Mouse (Mus musculus) liver, embryonic 15.5 days (tissue): Measurements from ENCODE around the gene Dgkg. TPM values are rescaled to one million over a fixed set of nuclear protein-coding genes. Genes with fewer than 3 reads are reported as not detected.

Source experiments
- ATAC-seq: fragments of 200-750 bp; cut with Nextera tagmentation; 2 replicates; pipeline ENCODE4 v1.8.0; 2017; ENCODE audit warnings: moderate number of reproducible peaks, mild to moderate bottlenecking, moderate library complexity; ENCODE audit not compliant: insufficient read depth
- H3K27ac ChIP-seq: fragments of 300-500 bp; sonication (generic); replicated peaks from 2 replicates; pipeline ENCODE4 v1.5.1; 2015; ENCODE audit warnings: mild to moderate bottlenecking, inconsistent platforms
- H3K27me3 ChIP-seq: fragments of 300-500 bp; sonication (generic); 2 replicates; pipeline ENCODE4 v1.6.1; 2015; ENCODE audit warnings: mild to moderate bottlenecking, inconsistent platforms
- H3K36me3 ChIP-seq: fragments of 300-500 bp; sonication (generic); replicated peaks from 2 replicates; pipeline ENCODE4 v1.6.1; 2015; ENCODE audit warnings: moderate library complexity, mild to moderate bottlenecking, inconsistent platforms
- H3K4me1 ChIP-seq: fragments of 300-500 bp; sonication (generic); replicated peaks from 2 replicates; pipeline ENCODE4 v1.6.1; 2015; ENCODE audit warnings: inconsistent platforms
- H3K4me2 ChIP-seq: fragments of 300-500 bp; sonication (generic); 2 replicates; pipeline ENCODE4 v1.6.1; 2015; ENCODE audit warnings: moderate library complexity, mild to moderate bottlenecking, inconsistent platforms
- H3K4me3 ChIP-seq: fragments of 300-500 bp; sonication (generic); replicated peaks from 2 replicates; pipeline ENCODE4 v1.5.1; 2015; ENCODE audit warnings: mild to moderate bottlenecking, inconsistent platforms
- H3K9ac ChIP-seq: fragments of 300-500 bp; sonication (generic); 2 replicates; pipeline ENCODE4 v1.6.1; 2015; ENCODE audit warnings: moderate library complexity, mild to moderate bottlenecking, inconsistent platforms
- H3K9me3 ChIP-seq: fragments of 300-500 bp; sonication (generic); replicated peaks from 2 replicates; pipeline ENCODE4 v1.6.1; 2016; ENCODE audit warnings: inconsistent platforms
- WGBS: fragments of 180-500 bp; shearing (Covaris S2); methylation state at CpG from one replicate; pipeline ENCODE4 v1.1.7; 2015; ENCODE audit warnings: mixed read lengths; ENCODE audit not compliant: insufficient replicate concordance; 5-methylcytosine and 5-hydroxymethylcytosine counted together
- polyA plus RNA-seq: library from polyadenylated mRNA; unstranded; fragments of >200 nt; fragmentation: Nextera tagmentation; extraction: Ambion mirVana; gene quantifications from 2 replicates; pipeline ENCODE4 v1.2.1, GENCODE M21; 2015

Gene Dgkg
- 1.3 and 1.4 TPM in 2 replicates for polyA plus RNA-seq

DNA sequence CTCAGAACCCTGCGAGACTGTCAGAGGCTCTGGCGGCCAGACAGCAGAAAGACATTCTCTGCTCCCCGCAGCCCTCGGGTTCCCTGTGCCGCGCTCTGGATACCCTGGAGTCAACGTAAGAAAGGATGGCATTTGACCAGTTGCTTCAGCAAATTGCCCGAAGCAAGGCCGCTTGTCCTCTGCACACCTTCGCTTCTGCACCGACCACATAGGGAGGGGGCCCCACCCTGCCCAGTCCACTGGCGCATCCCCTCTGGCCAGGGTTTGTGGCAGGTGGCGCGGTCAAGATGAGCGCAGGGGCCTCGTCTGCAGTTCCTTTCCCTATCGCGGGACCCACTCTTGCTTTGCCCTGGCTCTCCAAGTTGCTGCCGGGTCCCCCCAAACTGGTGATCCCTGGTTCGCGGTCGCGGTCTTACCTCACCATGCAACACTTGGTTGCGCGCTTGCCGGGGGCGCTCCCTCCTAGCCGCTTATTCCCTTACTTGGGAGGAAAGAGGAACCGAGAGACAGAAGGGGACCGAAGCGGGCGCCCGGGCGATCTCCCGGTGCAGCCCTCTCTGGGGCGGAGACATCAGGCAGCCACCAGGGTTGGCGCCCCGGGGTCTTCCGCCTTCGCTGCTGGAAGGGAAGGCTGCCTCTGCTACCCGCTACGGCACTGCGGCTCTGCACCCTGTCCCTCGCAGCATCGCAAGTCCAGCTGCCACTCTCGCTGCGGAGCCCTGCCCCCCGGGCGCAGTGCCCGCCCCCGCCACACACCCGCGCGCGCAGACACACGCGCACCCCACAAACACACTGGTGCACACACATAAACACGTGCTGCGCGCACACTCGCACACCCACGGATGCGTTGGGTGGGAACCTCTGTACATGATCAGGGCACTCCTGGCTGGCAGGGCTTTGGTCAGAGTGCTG is at the start of gene Dgkg:
Gene Dgkg (minus strand): TSS at position 689 of the 912 bp plus-strand sequence.
- Histone ChIP-seq H3K4me2 (peak within 1 kb of the TSS; percentile 59), H3K4me3 (peak within 1 kb of the TSS; percentile 44), H3K27ac (peak within 1 kb of the TSS; percentile 55), H3K9ac (no peak within 1 kb of the TSS), H3K4me1 (peaks cover 5% of the 10 kb centered on the region; the same call in 1 of the 2 replicates), H3K27me3 (peaks cover 31% of the 10 kb centered on the region), H3K9me3 (no peaks in the 10 kb centered on the region), H3K36me3 (no peaks in the 10 kb centered on the region)
- ATAC-seq = peak; percentile 52
- 1% methylated on average over 63 of the region's 63 CpGs for WGBS

DNA sequence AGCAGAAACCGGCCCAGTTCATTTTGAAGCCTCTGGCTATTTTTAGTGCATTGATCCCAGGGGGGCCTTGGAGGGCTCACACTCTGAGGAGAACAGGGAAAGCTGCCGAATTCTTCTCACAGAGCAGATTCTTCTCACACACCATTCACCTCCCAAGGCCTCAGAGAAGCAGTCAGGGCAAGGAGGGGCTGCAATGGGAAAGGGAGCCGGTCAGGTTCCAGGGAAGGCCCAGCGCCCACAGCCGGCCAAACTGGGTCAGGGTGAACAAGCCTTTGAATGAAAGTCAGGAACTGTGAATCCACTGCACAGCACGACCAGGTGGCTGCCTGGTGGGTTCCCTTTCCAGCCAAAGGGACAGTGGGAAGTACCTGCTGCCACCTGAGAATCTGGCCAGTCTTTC is 47.9 kb upstream of the Dgkg start:
- no peaks in the 10 kb centered on the region for H3K9me3 ChIP-seq
- no peak overlapping the region for H3K4me3 ChIP-seq
- no peak for ATAC-seq
- H3K4me2 ChIP-seq = no peak overlapping the region
- WGBS = 46% methylated on average over 6 of the region's 6 CpGs
- H3K27ac ChIP-seq = no peak overlapping the region
- H3K27me3 ChIP-seq = no peaks in the 10 kb centered on the region
- no peaks in the 10 kb centered on the region for H3K4me1 ChIP-seq
- H3K36me3 ChIP-seq = no peaks in the 10 kb centered on the region
- no peak overlapping the region for H3K9ac ChIP-seq

DNA sequence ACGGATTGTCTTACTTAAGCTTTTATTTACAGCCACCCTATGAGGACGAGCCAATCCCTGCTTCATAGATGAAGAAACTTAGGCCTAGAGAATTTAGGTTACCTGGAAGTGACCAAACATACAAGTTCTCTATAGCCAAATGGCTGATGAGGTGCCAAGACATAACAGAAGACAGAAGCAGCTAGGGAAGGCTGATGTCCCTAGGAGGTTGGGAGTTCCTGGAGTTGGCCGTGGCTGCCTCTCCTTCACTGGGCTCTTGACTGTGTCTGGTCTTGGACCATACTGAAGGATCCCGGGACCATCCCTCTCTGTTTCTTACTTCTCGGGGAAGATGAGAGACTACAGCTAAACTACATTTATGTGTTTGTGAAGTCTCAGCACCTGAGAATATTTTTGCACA is 47.1 kb upstream of the Dgkg start:
- no peak for ATAC-seq
- no peak overlapping the region for H3K4me2 ChIP-seq
- no peaks in the 10 kb centered on the region for H3K36me3 ChIP-seq
- H3K4me3 ChIP-seq = no peak overlapping the region
- WGBS = 63% methylated on average over 5 of the region's 5 CpGs
- no peak overlapping the region for H3K27ac ChIP-seq
- H3K9me3 ChIP-seq = no peaks in the 10 kb centered on the region
- H3K9ac ChIP-seq = no peak overlapping the region
- H3K4me1 ChIP-seq = no peaks in the 10 kb centered on the region
- no peaks in the 10 kb centered on the region for H3K27me3 ChIP-seq

DNA sequence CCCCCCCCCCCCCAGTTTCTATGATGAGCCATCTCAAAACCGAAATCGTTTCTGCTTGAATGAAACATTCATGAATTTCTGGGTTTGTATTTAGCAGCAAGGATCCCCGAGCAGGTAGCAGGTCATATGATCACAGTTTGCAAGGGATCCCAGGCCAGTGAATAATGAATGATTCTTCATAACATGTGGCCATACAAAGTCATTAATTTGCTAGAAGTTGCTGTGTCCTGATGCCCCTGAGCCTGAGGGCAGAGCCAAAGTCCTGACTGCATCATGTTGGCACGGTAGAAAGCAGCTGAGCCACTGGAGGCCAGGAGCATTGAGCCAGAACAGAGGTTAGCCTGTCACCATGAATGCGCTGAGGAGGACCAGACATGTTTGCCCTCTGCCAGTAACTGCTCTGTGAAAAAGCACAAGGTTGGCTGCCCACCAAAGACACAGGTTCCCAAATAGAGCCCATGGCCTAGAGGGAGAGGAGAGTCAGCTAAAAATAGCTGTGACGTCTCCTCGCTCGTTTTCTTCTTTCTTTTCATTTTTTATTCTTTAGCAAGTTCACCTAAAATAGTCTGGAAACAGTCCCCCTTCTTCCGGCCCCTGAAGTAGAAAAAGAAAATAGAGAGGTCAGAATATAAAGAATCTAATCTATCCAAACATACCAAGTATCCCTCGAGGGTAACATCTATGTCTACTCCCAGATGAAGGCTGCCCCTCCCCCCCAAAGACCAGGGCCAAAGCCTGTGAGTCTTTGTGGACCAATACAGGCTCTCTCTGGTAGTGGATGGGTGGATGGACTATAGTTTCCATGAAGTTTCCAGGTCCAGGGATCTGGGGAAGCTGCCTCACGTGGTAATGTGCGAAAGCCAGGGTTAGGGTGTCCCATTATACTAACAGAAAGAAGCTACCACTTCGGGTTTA is 42.1 kb upstream of the Dgkg start:
- H3K4me1 ChIP-seq = no peaks in the 10 kb centered on the region
- ATAC-seq = no peak
- H3K9ac ChIP-seq = no peak overlapping the region
- H3K4me2 ChIP-seq = no peak overlapping the region
- WGBS = 58% methylated on average over 13 of the region's 13 CpGs
- no peak overlapping the region for H3K4me3 ChIP-seq
- no peaks in the 10 kb centered on the region for H3K36me3 ChIP-seq
- no peak overlapping the region for H3K27ac ChIP-seq
- no peaks in the 10 kb centered on the region for H3K27me3 ChIP-seq
- H3K9me3 ChIP-seq = no peaks in the 10 kb centered on the region

DNA sequence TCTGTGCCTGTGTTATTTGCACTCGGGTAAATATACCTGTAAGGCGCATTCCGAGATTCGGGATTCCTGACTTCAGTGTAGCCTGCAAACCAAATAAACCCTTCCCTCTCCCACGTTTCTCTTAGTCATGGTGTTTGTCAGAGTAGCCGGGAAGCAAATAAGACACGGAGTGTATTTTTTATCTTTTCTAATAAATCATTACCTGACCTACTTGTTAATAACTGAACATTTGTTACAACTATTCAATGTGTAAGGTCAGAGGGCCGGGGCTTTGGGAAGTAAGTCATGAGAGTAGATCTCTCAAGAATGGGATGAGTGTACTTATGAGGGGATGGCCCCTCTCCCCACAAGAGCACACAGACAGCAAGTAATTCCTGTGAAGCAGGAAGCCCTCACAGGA is 41.1 kb upstream of the Dgkg start:
- H3K4me1 ChIP-seq = no peaks in the 10 kb centered on the region
- WGBS = 59% methylated on average over 8 of the region's 8 CpGs
- H3K9me3 ChIP-seq = no peaks in the 10 kb centered on the region
- no peaks in the 10 kb centered on the region for H3K27me3 ChIP-seq
- H3K4me2 ChIP-seq = no peak overlapping the region
- ATAC-seq = no peak
- H3K36me3 ChIP-seq = no peaks in the 10 kb centered on the region
- H3K27ac ChIP-seq = no peak overlapping the region
- H3K4me3 ChIP-seq = no peak overlapping the region
- no peak overlapping the region for H3K9ac ChIP-seq

DNA sequence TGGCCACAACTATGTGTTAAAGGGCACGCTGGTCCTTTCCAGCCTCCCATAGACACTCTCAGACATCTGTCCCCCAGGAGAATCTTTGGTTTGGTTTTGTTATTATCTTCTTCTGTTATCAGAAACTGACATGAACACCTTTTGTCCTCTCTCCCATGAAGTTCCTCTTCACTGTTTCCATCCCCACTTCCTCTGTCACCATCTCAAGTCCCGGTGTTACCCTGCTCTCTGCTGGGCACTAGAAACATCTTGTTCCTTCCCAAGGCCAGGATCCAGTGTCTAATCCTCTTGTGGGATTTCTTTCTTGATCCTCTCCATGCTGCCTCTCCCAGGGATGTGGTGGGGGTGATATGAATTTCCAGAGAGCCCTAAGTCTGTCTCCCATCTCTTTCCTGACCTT is 32.6 kb upstream of the Dgkg start:
- Histone ChIP-seq H3K27ac (no peak overlapping the region), H3K27me3 (no peaks in the 10 kb centered on the region), H3K9me3 (no peaks in the 10 kb centered on the region), H3K36me3 (no peaks in the 10 kb centered on the region), H3K9ac (no peak overlapping the region), H3K4me2 (no peak overlapping the region), H3K4me3 (no peak overlapping the region), H3K4me1 (no peaks in the 10 kb centered on the region)
- WGBS = 48% methylated on average over 2 of the region's 2 CpGs
- no peak for ATAC-seq

DNA sequence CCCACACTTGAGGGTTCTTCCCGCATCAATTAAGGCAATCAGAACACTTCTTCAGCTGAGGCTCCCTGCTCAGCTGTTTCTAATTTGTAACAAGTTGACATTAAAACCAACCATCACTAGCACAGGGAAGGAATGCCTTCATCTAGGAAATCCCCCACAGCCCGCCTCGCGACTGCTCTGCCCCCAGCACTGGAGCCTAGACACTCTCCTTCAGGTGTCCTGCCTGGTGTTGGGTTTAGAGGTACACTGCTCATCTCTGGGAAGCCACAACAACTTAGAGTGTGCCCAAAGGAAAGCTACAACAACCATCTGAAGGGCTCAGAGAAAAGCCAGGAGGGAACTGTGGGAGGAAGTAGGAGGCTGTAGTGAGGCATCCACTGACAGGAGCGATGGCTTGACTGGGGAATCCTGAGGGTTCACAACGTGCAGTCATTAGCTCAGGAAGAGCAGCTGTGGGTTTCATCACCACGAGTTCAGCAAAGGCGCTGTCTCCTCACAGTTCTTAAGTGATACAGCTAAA is 30.8 kb upstream of the Dgkg start:
- Histone ChIP-seq H3K27me3 (no peaks in the 10 kb centered on the region), H3K4me1 (no peaks in the 10 kb centered on the region), H3K4me2 (no peak overlapping the region), H3K27ac (no peak overlapping the region), H3K36me3 (no peaks in the 10 kb centered on the region), H3K4me3 (no peak overlapping the region), H3K9me3 (no peaks in the 10 kb centered on the region), H3K9ac (no peak overlapping the region)
- no peak for ATAC-seq
- WGBS = 63% methylated on average over 8 of the region's 8 CpGs

DNA sequence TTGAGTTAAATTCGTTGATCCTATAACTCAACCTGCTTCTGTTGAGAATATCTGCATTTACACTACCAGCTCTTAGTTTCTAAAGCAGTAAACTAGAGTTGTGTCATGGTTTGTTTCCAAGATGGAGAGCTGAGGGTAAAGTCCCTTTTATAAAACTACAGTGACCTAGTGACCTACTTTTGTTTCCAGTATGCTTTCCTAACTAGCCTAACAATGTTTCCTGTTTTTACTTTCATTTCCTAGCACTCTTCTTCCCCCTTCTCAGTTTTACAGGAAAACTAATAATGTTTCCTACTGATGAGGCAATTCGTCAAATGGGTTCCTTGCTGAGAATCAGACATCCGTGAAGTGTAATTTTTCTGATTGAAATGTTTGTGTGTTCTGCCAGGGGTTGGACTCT is 26.6 kb upstream of the Dgkg start:
- no peaks in the 10 kb centered on the region for H3K9me3 ChIP-seq
- no peaks in the 10 kb centered on the region for H3K4me1 ChIP-seq
- no peak overlapping the region for H3K27ac ChIP-seq
- no peak overlapping the region for H3K4me2 ChIP-seq
- ATAC-seq = no peak
- no peak overlapping the region for H3K4me3 ChIP-seq
- WGBS = 49% methylated on average over 3 of the region's 3 CpGs
- no peaks in the 10 kb centered on the region for H3K36me3 ChIP-seq
- H3K27me3 ChIP-seq = no peaks in the 10 kb centered on the region
- no peak overlapping the region for H3K9ac ChIP-seq

DNA sequence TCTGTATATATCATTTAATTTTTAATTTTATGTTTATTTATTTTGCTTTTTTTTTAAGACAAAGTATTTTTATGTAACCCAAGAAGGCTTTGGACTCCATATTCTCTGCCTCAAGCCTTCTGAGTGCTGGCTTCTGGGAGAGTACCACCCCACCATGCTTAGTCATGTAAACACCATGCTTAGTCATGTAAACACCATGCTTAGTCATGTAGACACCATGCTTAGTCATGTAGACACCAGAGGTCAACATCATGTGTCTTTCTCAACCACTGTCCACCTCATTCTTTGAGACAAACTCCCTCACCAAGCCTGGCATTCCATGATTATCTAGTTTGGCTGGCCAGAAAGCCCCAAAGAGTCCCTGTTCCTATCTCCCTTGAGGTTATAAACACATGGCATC is 25.7 kb upstream of the Dgkg start:
- Histone ChIP-seq H3K4me1 (no peaks in the 10 kb centered on the region), H3K9me3 (no peaks in the 10 kb centered on the region), H3K27me3 (no peaks in the 10 kb centered on the region), H3K27ac (no peak overlapping the region), H3K4me3 (no peak overlapping the region), H3K4me2 (no peak overlapping the region), H3K9ac (no peak overlapping the region), H3K36me3 (no peaks in the 10 kb centered on the region)
- ATAC-seq = no peak

DNA sequence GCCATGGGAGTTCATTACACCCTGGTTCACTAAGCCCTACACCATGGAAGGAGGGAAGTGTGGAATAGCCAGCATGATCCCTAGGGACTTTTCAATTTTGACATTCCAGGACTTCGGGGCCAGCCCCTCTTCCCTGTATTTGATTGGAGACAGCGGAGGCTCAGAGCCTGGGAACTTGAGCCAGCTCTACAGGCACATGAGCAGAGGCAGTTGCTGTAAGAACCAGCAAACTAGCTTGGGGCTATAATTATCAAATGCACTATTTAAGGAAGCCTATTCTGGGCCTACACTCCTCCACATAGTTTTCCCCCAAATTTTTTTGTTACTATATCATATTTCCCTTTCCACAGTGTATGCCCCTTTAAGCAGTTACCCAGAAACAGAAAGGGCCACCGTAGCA is 22.6 kb upstream of the Dgkg start:
- no peaks in the 10 kb centered on the region for H3K9me3 ChIP-seq
- 65% methylated on average over 3 of the region's 3 CpGs for WGBS
- H3K4me3 ChIP-seq = no peak overlapping the region
- no peak overlapping the region for H3K9ac ChIP-seq
- no peaks in the 10 kb centered on the region for H3K36me3 ChIP-seq
- ATAC-seq = no peak
- H3K27me3 ChIP-seq = no peaks in the 10 kb centered on the region
- H3K27ac ChIP-seq = no peak overlapping the region
- no peaks in the 10 kb centered on the region for H3K4me1 ChIP-seq
- H3K4me2 ChIP-seq = no peak overlapping the region

DNA sequence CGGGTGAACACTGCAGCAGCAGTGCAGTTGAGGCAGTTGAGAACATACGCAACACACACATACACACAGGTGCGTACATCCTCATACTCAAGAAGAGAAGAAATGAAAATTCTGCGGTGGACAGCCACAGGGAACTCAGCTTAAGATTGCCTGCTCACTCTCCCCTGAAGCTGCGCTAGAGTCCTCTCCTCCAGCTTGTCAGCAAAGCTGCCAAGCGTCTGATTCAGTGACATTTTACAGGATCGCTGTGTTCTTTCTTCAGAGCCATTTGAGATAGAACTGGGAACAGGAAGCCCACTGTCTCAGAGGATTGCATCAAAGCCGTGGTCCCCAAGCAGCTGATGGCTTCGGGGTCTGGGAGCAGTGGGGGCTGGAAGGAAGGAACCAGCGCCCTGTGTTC is 17.6 kb upstream of the Dgkg start:
- no peak for ATAC-seq
- no peak overlapping the region for H3K4me2 ChIP-seq

More for the DNA sequence above, 17.6 kb upstream of the Dgkg start:
- H3K4me1 ChIP-seq = no peaks in the 10 kb centered on the region
- WGBS = 66% methylated on average over 10 of the region's 10 CpGs
- H3K9me3 ChIP-seq = no peaks in the 10 kb centered on the region
- H3K4me3 ChIP-seq = no peak overlapping the region
- H3K9ac ChIP-seq = no peak overlapping the region
- H3K27ac ChIP-seq = no peak overlapping the region
- no peaks in the 10 kb centered on the region for H3K36me3 ChIP-seq
- H3K27me3 ChIP-seq = no peaks in the 10 kb centered on the region
